Mouse (Mus musculus) liver, adult 2 months (tissue): ENCODE measurements around the gene Rgr. TPM values are rescaled to one million over a fixed set of nuclear protein-coding genes. Genes with fewer than 3 reads are reported as not detected.
"Not testable (repeated sequence)": the region's sequence is repeated elsewhere in the genome, so short reads cannot be mapped to it uniquely, and the experiment has no call there.

ENCODE experiments used
- DNase-seq: peaks from one replicate; pipeline ENCODE4 v3.0.0-alpha.2; 2011; ENCODE audit warnings: low read depth, low spot score; ENCODE audit errors: extremely low read depth
- H3K27ac ChIP-seq: fragments of 200-500 bp; replicated peaks from 2 replicates; pipeline ENCODE4 v1.5.1; 2012; ENCODE audit warnings: low read depth, mild to moderate bottlenecking, control low read depth, inconsistent platforms, low read length; ENCODE audit not compliant: insufficient read depth
- H3K27me3 ChIP-seq: fragments of 200-500 bp; 2 replicates; pipeline ENCODE4 v1.6.1; 2012; ENCODE audit warnings: mild to moderate bottlenecking, moderate library complexity, low read length, inconsistent platforms; ENCODE audit not compliant: control insufficient read depth, insufficient read depth
- H3K36me3 ChIP-seq: fragments of 200-500 bp; 2 replicates; pipeline ENCODE4 v1.6.1; 2012; ENCODE audit warnings: low read length, inconsistent platforms; ENCODE audit not compliant: control insufficient read depth, insufficient read depth
- H3K4me1 ChIP-seq: fragments of 200-500 bp; 2 replicates; pipeline ENCODE4 v1.6.1; 2011; ENCODE audit warnings: low read length; ENCODE audit not compliant: control insufficient read depth, insufficient read depth
- H3K4me3 ChIP-seq: fragments of 200-500 bp; 2 replicates; pipeline ENCODE4 v1.5.1; 2011; ENCODE audit warnings: low read depth, mild to moderate bottlenecking, control low read depth, low read length, moderate library complexity; ENCODE audit not compliant: insufficient read depth
- H3K79me2 ChIP-seq: fragments of 200-500 bp; 2 replicates; pipeline ENCODE4 v1.6.1; 2012; ENCODE audit warnings: inconsistent platforms, mild to moderate bottlenecking, low read length, moderate library complexity; ENCODE audit not compliant: control insufficient read depth, insufficient read depth
- H3K9ac ChIP-seq: fragments of 200-500 bp; 2 replicates; pipeline ENCODE4 v1.6.1; 2012; ENCODE audit warnings: low read depth, mild to moderate bottlenecking, control low read depth, inconsistent platforms, low read length
- CTCF ChIP-seq: fragments of 200-500 bp; IDR thresholded peaks from 2 replicates; pipeline ENCODE4 v1.5.1; 2011; ENCODE audit warnings: low read depth, low read length, control low read depth
- POLR2A ChIP-seq: fragments of 200-500 bp; IDR thresholded peaks from 2 replicates; pipeline ENCODE4 v1.6.1; 2011; ENCODE audit warnings: low read length, control low read depth; ENCODE audit not compliant: insufficient read depth; ENCODE audit errors: extremely low read depth
- WGBS: fragments of 180-500 bp; shearing (Covaris S2); methylation state at CpG from one replicate; pipeline ENCODE4 v1.1.7; 2018; 5-methylcytosine and 5-hydroxymethylcytosine counted together
- polyA plus RNA-seq: library from polyadenylated mRNA; depleted of rRNA; stranded (reverse); fragments of >200 nt; gene quantifications from 2 replicates; pipeline ENCODE4 v1.2.3, GENCODE M21; 2012
- total RNA-seq: library from RNA; depleted of rRNA; stranded (reverse); fragments of >200 nt; gene quantifications from 2 replicates; pipeline ENCODE4 v1.2.3, GENCODE M21; 2014

Gene Rgr
- total and polyA plus RNA-seq, 2 experiments: 0.01 TPM; not detected in 1

DNA sequence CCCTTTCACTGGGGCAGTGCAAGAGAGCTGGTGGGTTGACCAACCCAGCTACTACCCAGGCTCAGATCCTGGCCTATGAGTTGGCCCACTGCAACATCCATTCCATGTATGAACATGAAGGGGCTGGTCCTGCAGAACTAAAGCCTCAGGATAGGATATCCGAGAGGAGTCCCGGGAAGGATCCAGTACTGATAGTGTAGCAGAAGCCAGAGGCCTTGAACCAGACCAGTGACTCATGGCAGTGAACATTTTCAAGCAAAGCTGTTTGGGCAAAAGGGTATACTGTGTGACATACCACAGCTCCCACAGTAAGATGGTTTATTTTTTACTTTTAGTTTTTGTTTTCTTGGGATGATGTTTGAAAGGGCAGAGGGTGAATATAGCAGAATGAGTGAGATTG lies 39.1 kb downstream of the Rgr start:
- Histone ChIP-seq H3K9ac (no peak overlapping the region), H3K27ac (no peak overlapping the region), H3K27me3 (no peaks in the 10 kb centered on the region), H3K79me2 (no peaks in the 10 kb centered on the region), H3K4me1 (no peaks in the 10 kb centered on the region), H3K4me3 (no peak overlapping the region), H3K36me3 (peaks cover 5% of the 10 kb centered on the region)
- no peak for DNase-seq
- WGBS: 68% methylated on average over 2 of the region's 2 CpGs
- TF ChIP-seq CTCF (no peak), POLR2A (no peak)

DNA sequence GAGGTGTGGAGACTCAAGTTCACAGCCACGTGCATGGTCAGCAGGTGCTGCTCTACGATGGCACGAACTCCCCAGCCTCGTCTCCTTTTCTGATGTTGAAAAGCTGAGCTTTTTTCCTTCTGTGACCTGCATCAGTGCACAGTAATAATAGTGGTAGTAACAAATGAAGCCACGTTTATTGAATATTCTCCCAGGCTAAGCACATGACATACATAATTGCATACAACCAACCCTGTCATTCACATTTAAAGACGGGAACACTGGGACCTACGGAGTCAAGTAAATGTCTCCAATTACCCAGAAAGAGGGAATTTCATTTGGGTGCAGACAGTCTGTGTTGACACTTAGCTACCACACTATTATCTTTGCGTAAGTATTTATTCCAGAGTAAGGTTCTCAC lies 42.3 kb downstream of the Rgr start:
- Histone ChIP-seq H3K9ac (no peak overlapping the region), H3K79me2 (no peaks in the 10 kb centered on the region), H3K27me3 (no peaks in the 10 kb centered on the region), H3K27ac (no peak overlapping the region), H3K4me1 (peaks cover 2% of the 10 kb centered on the region; the same call in 1 of the 2 replicates), H3K4me3 (no peak overlapping the region), H3K36me3 (peaks cover 5% of the 10 kb centered on the region)
- WGBS: 86% methylated on average over 8 of the region's 8 CpGs
- no peak for DNase-seq
- TF ChIP-seq CTCF (no peak), POLR2A (no peak)

- Histone ChIP-seq H3K79me2 (no peaks in the 10 kb centered on the region; the same call in 1 of the 2 replicates), H3K9ac (no peak overlapping the region), H3K27me3 (no peaks in the 10 kb centered on the region), H3K4me3 (no peak overlapping the region), H3K27ac (no peak overlapping the region), H3K4me1 (peaks cover 6% of the 10 kb centered on the region; the same call in 1 of the 2 replicates), H3K36me3 (peaks cover 5% of the 10 kb centered on the region)
- no peak for TF ChIP-seq POLR2A
- TF ChIP-seq CTCF: no peak
- 53% methylated on average over 3 of the region's 3 CpGs for WGBS
- DNase-seq: no peak
Observed at GRCm38 (mm10) chr14:37005865-37006264, 42.9 kb downstream of the Rgr start.

DNA sequence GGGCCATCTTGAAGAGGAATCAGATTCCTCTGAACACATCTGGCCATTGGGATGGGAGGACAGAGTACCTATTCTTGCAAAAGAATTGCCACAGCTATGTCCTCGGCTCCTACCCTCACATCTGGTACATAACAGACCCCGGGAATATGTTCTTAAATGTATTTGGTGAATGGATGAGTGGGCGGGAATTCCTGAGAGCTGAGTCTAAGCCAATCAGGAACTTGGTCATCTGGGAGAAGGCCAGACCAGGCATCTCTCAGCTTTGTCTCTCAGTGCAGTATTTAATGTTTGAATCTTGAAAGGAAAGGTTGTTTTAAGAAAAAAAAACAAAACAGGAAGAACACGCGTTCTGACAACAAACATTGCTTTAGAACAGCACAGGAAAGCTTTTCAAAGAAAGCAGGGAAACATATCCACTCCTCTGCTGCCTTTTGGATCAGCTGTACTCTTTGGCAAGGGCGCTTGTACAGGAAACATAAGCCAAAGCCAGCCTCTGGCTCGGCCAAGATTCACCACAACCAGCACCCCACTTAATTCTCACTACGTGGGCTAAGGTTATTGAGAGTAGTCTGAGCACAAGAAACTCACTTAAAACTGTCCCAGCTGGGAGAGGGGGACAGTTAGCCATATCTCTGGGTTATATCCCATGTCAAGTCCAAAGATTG lies 45.2 kb downstream of the Rgr start:
- TF ChIP-seq CTCF: no peak
- no peak for TF ChIP-seq POLR2A
- H3K27ac ChIP-seq: no peak overlapping the region
- DNase-seq: no peak
- H3K9ac ChIP-seq: no peak overlapping the region
- H3K36me3 ChIP-seq: peaks cover 5% of the 10 kb centered on the region
- peaks cover 7% of the 10 kb centered on the region; the same call in 1 of the 2 replicates for H3K4me1 ChIP-seq
- H3K4me3 ChIP-seq: no peak overlapping the region
- H3K27me3 ChIP-seq: no peaks in the 10 kb centered on the region
- no peaks in the 10 kb centered on the region; the same call in 1 of the 2 replicates for H3K79me2 ChIP-seq
- 71% methylated on average over 8 of the region's 8 CpGs for WGBS

GRCm38 (mm10) chr14:37002852-37003251 lies 45.9 kb downstream of the Rgr start:
- no peak for DNase-seq
- Histone ChIP-seq H3K27me3 (no peaks in the 10 kb centered on the region), H3K9ac (no peak overlapping the region), H3K79me2 (no peaks in the 10 kb centered on the region; the same call in 1 of the 2 replicates), H3K4me3 (no peak overlapping the region), H3K27ac (no peak overlapping the region), H3K4me1 (peaks cover 7% of the 10 kb centered on the region; the same call in 1 of the 2 replicates), H3K36me3 (peaks cover 5% of the 10 kb centered on the region)
- 88% methylated on average over 2 of the region's 2 CpGs for WGBS
- TF ChIP-seq CTCF: no peak
- no peak for TF ChIP-seq POLR2A

DNA sequence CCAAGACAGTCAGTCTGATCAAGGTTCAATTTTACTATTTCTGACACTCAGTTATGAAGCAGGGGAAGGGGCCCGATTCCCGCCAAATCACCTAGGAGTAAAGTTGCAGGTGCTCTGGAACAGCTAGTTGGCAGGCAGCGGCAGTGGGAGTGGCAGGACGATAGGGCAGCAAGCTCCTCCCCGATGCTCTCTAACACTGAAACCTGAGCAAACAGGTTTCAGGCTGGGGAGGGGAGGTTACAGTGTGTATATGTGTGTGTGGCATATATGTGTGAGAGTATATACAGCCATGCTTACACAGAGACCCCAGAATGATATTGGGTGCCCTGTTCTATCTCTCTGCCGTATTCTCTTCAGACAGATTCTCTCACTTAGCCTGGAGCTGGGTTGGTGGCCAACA lies 48.0 kb downstream of the Rgr start:
- 0 out of 2 replicates have a peak overlapping the region, but pooled peaks have one; percentile 18 for H3K27ac ChIP-seq
- not testable (repeated sequence) for H3K4me1 ChIP-seq, H3K36me3 ChIP-seq, H3K79me2 ChIP-seq, H3K9ac ChIP-seq, H3K4me3 ChIP-seq, H3K27me3 ChIP-seq
- peak; percentile 65 for DNase-seq
- 31% methylated on average over 6 of the region's 6 CpGs for WGBS
